In genomic region chr2:155736936-155737335, GRCm38 (mm10) we compare ENCODE assay signal across 18 mouse cellular contexts. TPM values are rescaled to one million over a fixed set of nuclear protein-coding genes. Genes with fewer than 3 reads are reported as not detected.
"Had no signal": no experiment of that assay in that cellular context is flagged by ENCODE, and none has a peak within 500 bp of the region (broad histone marks: within the 10 kb centered on the region; RNA-seq: fewer than 3 reads in every experiment).

No protein-coding gene starts in this region.

- DNase-seq: kidney, adult 8-10 months; kidney, postnatal 10 days; kidney, postnatal 36 days; left cerebral cortex, postnatal 4 days; liver, postnatal 0 days; lung, embryonic 14.5 days; retina, postnatal 1 day; right cerebral cortex, postnatal 25 days; spleen, adult 18-20 months; thymus, adult 18-20 months; thymus, postnatal 36 days had no signal

- ATAC-seq: liver, postnatal 0 days; midbrain, embryonic 15.5 days had no signal

RNA-seq across cellular contexts. Expression of gene Gm17581, which starts 1.3 kb away (rescaled TPM):
- total RNA-seq: layer of hippocampus, adult 18-20 months; layer of hippocampus, postnatal 14 days; left cerebral cortex, adult 8-10 months; left cerebral cortex, postnatal 14 days; left cerebral cortex, postnatal 4 days; megakaryocyte, adult 5-6 weeks; neutrophil, adult 5-6 weeks had no signal

RNA-seq across cellular contexts. Expression of gene Procr, which starts 14.0 kb away (rescaled TPM):
- total RNA-seq: neutrophil, adult 5-6 weeks had no signal

RNA-seq across cellular contexts. Expression of gene Mmp24, which starts 38.2 kb away (rescaled TPM):
- total RNA-seq: neutrophil, adult 5-6 weeks had no signal
